Mouse (Mus musculus) spleen, adult 12 weeks (tissue): ENCODE results near the gene Drc3.
"Not testable (repeated sequence)": the region's sequence is repeated elsewhere in the genome, so short reads cannot be mapped to it uniquely, and the experiment has no call there.

Experiments
- DNase-seq: peaks from one replicate; pipeline ENCODE4 v3.0.0; 2022; ENCODE audit warnings: low spot score

The Drc3 gene

DNA sequence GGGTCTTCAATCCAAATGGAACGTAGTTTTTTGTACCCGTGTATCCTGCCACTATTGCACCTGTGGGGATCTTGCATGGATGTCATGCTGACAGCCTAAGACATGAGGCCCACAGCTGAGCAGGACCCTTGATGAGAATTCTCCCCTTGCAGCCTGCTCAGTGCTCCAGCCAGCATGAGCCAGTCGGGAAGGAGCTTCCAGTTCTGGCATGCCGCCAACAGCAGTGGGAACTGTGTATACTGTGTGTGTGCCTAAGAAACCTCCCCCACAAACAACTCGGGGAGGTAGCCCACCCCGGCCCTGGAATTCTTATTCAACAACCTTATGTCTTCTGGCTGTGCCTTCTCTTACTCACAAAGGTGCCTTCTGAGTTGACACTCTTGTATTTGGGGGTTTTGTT lies 43.4 kb downstream of the Drc3 start:
- no peak for DNase-seq

- no peak for DNase-seq
Observed at GRCm38 (mm10) chr11:60397172-60397571, 44.0 kb downstream of the Drc3 start.

- no peak for DNase-seq
Observed at GRCm38 (mm10) chr11:60406606-60407005, 53.5 kb downstream of the Drc3 start.

DNA sequence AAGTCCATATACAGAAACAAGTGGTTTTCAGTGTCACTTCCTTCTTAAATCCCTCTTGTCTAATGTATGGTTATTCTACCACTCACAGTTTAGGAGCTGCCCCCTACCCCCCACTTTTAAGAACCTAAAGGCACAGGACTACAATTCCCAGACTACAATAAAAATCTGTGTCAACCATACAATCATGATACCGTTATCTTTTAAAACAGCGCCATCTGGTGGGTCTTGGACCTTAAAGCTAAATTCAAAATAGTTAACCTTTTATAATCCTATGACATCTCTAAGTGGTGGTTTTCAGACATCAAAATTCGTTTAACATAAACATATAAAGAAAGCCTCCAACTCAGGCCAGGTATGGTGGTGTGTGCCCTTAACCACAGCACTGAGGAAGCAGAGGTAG lies 59.0 kb downstream of the Drc3 start:
- DNase-seq: peak; percentile 26

- DNase-seq: no peak
Observed at GRCm38 (mm10) chr11:60412921-60413320, 59.8 kb downstream of the Drc3 start.

DNA sequence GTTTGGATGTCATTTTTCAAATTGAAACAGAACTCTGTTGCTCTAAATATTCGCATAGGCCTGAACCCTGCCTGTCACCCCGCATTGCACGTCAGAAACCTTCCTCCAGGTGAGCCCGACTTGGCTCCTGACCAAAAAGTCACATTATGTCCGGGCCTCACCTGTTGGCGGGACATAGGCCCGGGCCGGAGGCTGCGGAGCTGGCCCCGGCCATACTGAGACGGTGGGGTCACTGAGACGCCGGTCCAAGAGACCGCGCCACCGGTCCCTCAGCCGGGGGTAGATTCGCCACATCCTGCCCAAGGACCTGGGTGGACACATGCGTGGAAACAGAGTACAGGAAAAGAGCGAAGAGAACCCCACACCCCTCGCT lies 63.4 kb downstream of the Drc3 start:
- DNase-seq: no peak

DNA sequence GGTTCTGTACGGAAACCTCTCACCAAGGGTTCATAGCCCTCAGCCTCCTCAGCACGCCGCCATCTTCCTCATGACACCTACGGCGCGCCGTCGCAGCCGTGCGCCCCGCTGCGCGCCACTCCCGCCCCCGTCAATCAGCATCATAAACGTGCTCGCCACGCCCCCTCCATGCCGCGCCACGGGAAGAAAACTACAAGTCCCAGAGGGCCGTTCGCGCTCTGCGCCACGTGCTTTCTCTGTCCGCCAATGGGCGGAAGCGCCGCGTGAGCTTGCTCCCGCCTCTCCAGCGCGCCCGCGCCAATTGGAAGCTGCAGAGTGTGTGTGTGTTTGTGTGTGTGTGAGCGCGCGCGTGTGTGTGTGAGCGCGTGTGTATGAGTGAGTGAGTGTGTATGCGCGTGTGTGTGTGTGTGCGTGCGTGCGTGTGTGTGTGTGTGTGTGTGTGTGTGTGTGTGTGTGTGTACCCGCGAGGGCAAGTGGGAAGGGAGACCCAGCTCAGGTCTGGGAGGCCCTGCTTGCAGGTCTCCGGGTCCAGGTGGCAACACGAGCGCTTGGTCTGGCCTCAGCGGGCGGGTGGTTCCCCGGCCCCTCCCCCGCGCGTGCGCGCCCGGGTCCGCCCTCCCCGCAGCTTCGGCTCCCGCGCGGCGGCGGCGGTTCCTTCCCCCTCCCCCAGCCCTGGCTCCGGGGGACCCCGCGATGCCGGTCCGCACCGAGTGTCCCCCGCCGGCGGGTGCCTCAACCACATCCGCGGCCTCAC lies 64.0 kb downstream of the Drc3 start, which contains the start of gene Gid4:
Gene Gid4, plus strand, starts transcription at position 183 of the 754 bp plus-strand sequence.
- DNase-seq: peak; percentile 98

GRCm38 (mm10) chr11:60417717-60418472 lies 64.8 kb downstream of the Drc3 start, which contains the start of gene Atpaf2:
TSS of gene Atpaf2 (minus strand) at chr11:60418457.
- DNase-seq: no peak

- DNase-seq: peak; percentile 15
Observed at GRCm38 (mm10) chr11:60418473-60418803, 65.3 kb downstream of the Drc3 start.

- no peak for DNase-seq
Observed at GRCm38 (mm10) chr11:60422046-60422668, 69.0 kb downstream of the Drc3 start.

- DNase-seq: no peak
Observed at GRCm38 (mm10) chr11:60423006-60423405, 69.9 kb downstream of the Drc3 start.

GRCm38 (mm10) chr11:60426417-60426816 lies 73.3 kb downstream of the Drc3 start:
- DNase-seq: no peak

GRCm38 (mm10) chr11:60427628-60428027 lies 74.5 kb downstream of the Drc3 start:
- no peak for DNase-seq

- DNase-seq: no peak
Observed at GRCm38 (mm10) chr11:60433501-60433900, 80.4 kb downstream of the Drc3 start.

DNA sequence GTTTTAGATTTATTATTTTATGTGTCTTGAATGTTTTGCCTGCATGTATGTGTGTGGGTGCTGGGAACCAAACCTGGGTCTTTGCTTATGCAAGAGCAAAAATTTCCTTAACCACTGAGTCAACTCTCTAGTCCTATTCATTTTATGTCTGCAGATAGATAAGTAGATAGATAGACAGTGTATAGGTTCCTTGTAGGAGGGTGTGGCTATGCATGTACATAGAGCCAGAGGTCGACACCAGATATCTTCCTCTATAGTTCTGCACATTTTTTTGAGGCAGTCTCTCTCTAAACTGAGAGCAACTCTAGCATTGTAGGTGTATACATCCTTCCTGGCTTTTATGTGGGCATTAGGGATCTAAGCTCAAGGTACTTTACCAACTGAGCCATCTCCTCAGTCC lies 82.0 kb downstream of the Drc3 start:
- DNase-seq: no peak

DNA sequence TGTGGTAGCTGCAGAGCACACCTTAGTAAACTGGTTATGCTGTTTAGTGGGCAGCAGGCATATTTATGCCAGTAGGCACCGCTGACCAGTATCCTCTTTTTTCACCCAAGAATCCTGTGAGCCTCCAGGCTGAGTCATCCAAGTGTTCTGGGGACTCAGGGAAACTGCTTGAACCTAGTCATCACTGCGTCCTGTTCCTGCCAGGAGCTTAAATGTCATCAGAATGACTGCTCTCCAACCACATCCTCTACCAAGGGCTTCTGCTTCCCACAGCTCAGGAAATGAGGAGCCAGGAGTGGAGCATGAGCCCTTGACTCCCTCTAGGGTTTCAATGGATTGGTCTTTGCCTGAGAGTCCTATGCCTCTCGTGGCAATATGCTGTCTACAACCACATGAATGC lies 83.5 kb downstream of the Drc3 start:
- DNase-seq: no peak

DNA sequence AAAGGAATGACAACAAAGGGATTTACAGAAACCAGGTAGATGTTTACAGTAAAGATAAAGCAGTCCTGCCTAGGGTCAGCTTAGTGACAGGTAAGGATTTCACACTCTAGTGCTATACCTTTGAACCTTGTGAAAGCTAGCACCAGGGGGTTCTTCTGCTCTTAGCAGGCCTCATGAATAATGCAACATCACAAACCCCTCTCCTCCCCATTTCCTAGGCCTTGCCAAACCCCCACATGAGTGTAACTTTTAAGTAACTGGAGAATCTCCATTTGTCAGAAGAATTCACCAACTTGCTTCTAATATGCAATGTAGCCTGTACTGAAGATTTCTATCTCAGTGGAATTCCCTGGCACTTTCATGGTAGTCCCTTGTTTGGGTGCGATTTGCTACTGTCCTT lies 86.5 kb downstream of the Drc3 start:
- not testable (repeated sequence) for DNase-seq

- no peak for DNase-seq
Observed at GRCm38 (mm10) chr11:60440176-60440575, 87.0 kb downstream of the Drc3 start.

- no peak for DNase-seq
Observed at GRCm38 (mm10) chr11:60442896-60443295, 89.8 kb downstream of the Drc3 start.
